Mouse (Mus musculus) megakaryocyte, adult 5-6 weeks (primary cell): ENCODE measurements around the gene Alox5. TPM values are rescaled to one million over a fixed set of nuclear protein-coding genes. Genes with fewer than 3 reads are reported as not detected.

Experiments used
- ATAC-seq: 2 replicates; pipeline ENCODE4 v1.8.0; 2016; ENCODE audit warnings: mild to moderate bottlenecking, inconsistent platforms; ENCODE audit not compliant: poor library complexity, severe bottlenecking
- total RNA-seq, 2 experiments: library from RNA; stranded (forward) in 1 of 2; stranded (reverse) in 1 of 2; fragments of 153-499, 151-499 nt in 1 of 2; fragments of 221-1000, 200-1000 nt in 1 of 2; gene quantifications; 2 replicates each; pipeline versions ENCODE4 v1.2.3 to v1.2.4; 2015 to 2017

Alox5 gene
- total RNA-seq, 2 experiments from 2014 or later = 55.0 to 58.6 TPM

- ATAC-seq = no peak
These were observed 74.5 kb downstream of the Alox5 start for GRCm38 (mm10) chr6:116386506-116386905.

GRCm38 (mm10) chr6:116386045-116386415 lies 74.9 kb downstream of the Alox5 start:
- no peak for ATAC-seq

GRCm38 (mm10) chr6:116385194-116386044 lies 75.6 kb downstream of the Alox5 start:
- ATAC-seq = no peak

GRCm38 (mm10) chr6:116383582-116383981 lies 77.4 kb downstream of the Alox5 start:
- no peak for ATAC-seq

- ATAC-seq = peak; percentile 68
These were observed 79.4 kb downstream of the Alox5 start for GRCm38 (mm10) chr6:116381605-116382004.

- ATAC-seq = no peak
These were observed 80.8 kb downstream of the Alox5 start for GRCm38 (mm10) chr6:116380157-116380556.

- no peak for ATAC-seq
These were observed 82.1 kb downstream of the Alox5 start for GRCm38 (mm10) chr6:116378892-116379291.

- 0 out of 2 replicates have a peak, but pooled peaks have one; percentile 12 for ATAC-seq
These were observed 86.4 kb downstream of the Alox5 start for GRCm38 (mm10) chr6:116374618-116375017.

- no peak for ATAC-seq
These were observed 86.8 kb downstream of the Alox5 start for GRCm38 (mm10) chr6:116374136-116374535.

GRCm38 (mm10) chr6:116371500-116371899 lies 89.5 kb downstream of the Alox5 start:
- ATAC-seq = no peak

- ATAC-seq = 0 out of 2 replicates have a peak, but pooled peaks have one; percentile 21
These were observed 90.6 kb downstream of the Alox5 start for GRCm38 (mm10) chr6:116370216-116370976.

- ATAC-seq = no peak
These were observed 91.2 kb downstream of the Alox5 start for GRCm38 (mm10) chr6:116369811-116370210.

- no peak for ATAC-seq
These were observed 93.0 kb downstream of the Alox5 start for GRCm38 (mm10) chr6:116367971-116368370.

- ATAC-seq = no peak
These were observed 99.0 kb downstream of the Alox5 start for GRCm38 (mm10) chr6:116361993-116362392.

- ATAC-seq = no peak
These were observed 99.5 kb downstream of the Alox5 start for GRCm38 (mm10) chr6:116361463-116361862.

Other genes with a start within 250 kb of the Alox5 start
- 23.6 and 25.9 TPM in 2 replicates for gene Zfand4, start 197.0 kb downstream of the Alox5 start, total RNA-seq (2015)
- 12.0 and 23.0 TPM in 2 replicates for gene Zfand4, start 197.0 kb downstream of the Alox5 start, total RNA-seq (2017)
- 4.7 and 8.4 TPM in 2 replicates for gene March8, start 123.2 kb downstream of the Alox5 start, total RNA-seq (2015)
- 15.1 and 15.2 TPM in 2 replicates for gene March8, start 123.2 kb downstream of the Alox5 start, total RNA-seq (2017)
- gene Olfr211, start 27.9 kb upstream of the Alox5 start, total RNA-seq (2015) = not detected in 2 replicates
- gene Olfr211, start 27.9 kb upstream of the Alox5 start, total RNA-seq (2017) = not detected in 2 replicates
- 0.20 and 0.43 TPM in 2 replicates for gene Olfr212, start 45.3 kb upstream of the Alox5 start, total RNA-seq (2015)
- gene Olfr212, start 45.3 kb upstream of the Alox5 start, total RNA-seq (2017) = 0.24 TPM in 1 of 2 replicates, not detected in the other
- gene Olfr213, start 77.3 kb upstream of the Alox5 start, total RNA-seq (2015) = not detected in 2 replicates
- not detected in 2 replicates for gene Olfr213, start 77.3 kb upstream of the Alox5 start, total RNA-seq (2017)
- 0.52 and 0.89 TPM in 2 replicates for gene Gm5580, start 90.0 kb upstream of the Alox5 start, total RNA-seq (2015)
- 0.15 and 0.37 TPM in 2 replicates for gene Gm5580, start 90.0 kb upstream of the Alox5 start, total RNA-seq (2017)
- not detected in 2 replicates for gene Olfr214, start 93.1 kb upstream of the Alox5 start, total RNA-seq (2015)
- gene Olfr214, start 93.1 kb upstream of the Alox5 start, total RNA-seq (2017) = not detected in 2 replicates
- not detected in 2 replicates for gene Olfr215, start 123.0 kb upstream of the Alox5 start, total RNA-seq (2015)
- gene Olfr215, start 123.0 kb upstream of the Alox5 start, total RNA-seq (2017) = not detected in 2 replicates
- gene Zfp422, start 167.8 kb upstream of the Alox5 start, total RNA-seq (2015) = 53.4 and 53.8 TPM in 2 replicates
- gene Zfp422, start 167.8 kb upstream of the Alox5 start, total RNA-seq (2017) = 20.6 and 20.8 TPM in 2 replicates
- 0.36 TPM in 1 of 2 replicates, not detected in the other for gene Depp1, start 189.4 kb upstream of the Alox5 start, total RNA-seq (2015)
- 0.18 and 0.49 TPM in 2 replicates for gene Depp1, start 189.4 kb upstream of the Alox5 start, total RNA-seq (2017)
- gene Rassf4, start 212.8 kb upstream of the Alox5 start, total RNA-seq (2015) = 229 and 230 TPM in 2 replicates
- gene Rassf4, start 212.8 kb upstream of the Alox5 start, total RNA-seq (2017) = 165 and 181 TPM in 2 replicates